Mouse (Mus musculus): ENCODE measurements at regions not wholly inside any gene's neighbourhood (a gene's known extent, or its start where the extent isn't known, plus 50 kb on each side); places are given as distances from the start of the nearest gene placed in this dataset.

- Histone ChIP-seq H3K4me2 (ENCODE audit: low read depth, low read length, severe bottlenecking) (no peak overlapping the region), H3K4me1 (replicated peaks; ENCODE audit: control insufficient read depth, insufficient read depth, low read length) (no peaks in the 10 kb centered on the region), H3K27ac (ENCODE audit: low read depth, low read length) (no peak overlapping the region), H3K9me3 (ENCODE audit: control insufficient read depth, low read length) (no peaks in the 10 kb centered on the region; the same call in 1 of the 2 replicates), H3K27me3 (ENCODE audit: control insufficient read depth, insufficient read depth, low read length) (no peaks in the 10 kb centered on the region), H3K4me3 (ENCODE audit: low read depth, low read length) (no peak overlapping the region), H3K9ac (ENCODE audit: low read length) (no peak overlapping the region), H3K36me3 (ENCODE audit: control insufficient read depth, insufficient read depth, low read length) (no peaks in the 10 kb centered on the region)
- ATAC-seq (replicated peaks; ENCODE audit: low FRiP score), result no peak
- DNase-seq (ENCODE audit: low spot score), result no peak
- WGBS, result 96% methylated on average over 7 of the region's 7 CpGs
These were observed 102.4 kb upstream of the Mrps10 start for GRCm38 (mm10) chr17:47266335-47266734.

GRCm38 (mm10) chr17:47262986-47263385, 105.7 kb upstream of the Mrps10 start:
- Histone ChIP-seq H3K4me2 (ENCODE audit: low read depth, low read length, severe bottlenecking) (no peak overlapping the region), H3K36me3 (ENCODE audit: control insufficient read depth, insufficient read depth, low read length) (no peaks in the 10 kb centered on the region)

GRCm38 (mm10) chr17:47262141-47262540, 106.5 kb upstream of the Mrps10 start:
- Histone ChIP-seq H3K9me3 (ENCODE audit: control insufficient read depth, low read length) (no peaks in the 10 kb centered on the region; the same call in 1 of the 2 replicates), H3K4me1 (replicated peaks; ENCODE audit: control insufficient read depth, insufficient read depth, low read length) (no peaks in the 10 kb centered on the region), H3K4me2 (ENCODE audit: low read depth, low read length, severe bottlenecking) (no peak overlapping the region), H3K27me3 (ENCODE audit: control insufficient read depth, insufficient read depth, low read length) (no peaks in the 10 kb centered on the region), H3K9ac (ENCODE audit: low read length) (no peak overlapping the region), H3K27ac (ENCODE audit: low read depth, low read length) (no peak overlapping the region), H3K36me3 (ENCODE audit: control insufficient read depth, insufficient read depth, low read length) (no peaks in the 10 kb centered on the region), H3K4me3 (ENCODE audit: low read depth, low read length) (no peak overlapping the region)
- 94% methylated on average over 5 of the region's 5 CpGs for WGBS
- ATAC-seq (replicated peaks; ENCODE audit: low FRiP score), result no peak
- DNase-seq (ENCODE audit: low spot score), result no peak

More at GRCm38 (mm10) chr17:47262986-47263385, 105.7 kb upstream of the Mrps10 start:
- 91% methylated on average over 9 of the region's 9 CpGs for WGBS
- ATAC-seq (replicated peaks; ENCODE audit: low FRiP score) (no peak), DNase-seq (ENCODE audit: low spot score) (no peak)
- Histone ChIP-seq H3K9ac (ENCODE audit: low read length) (no peak overlapping the region), H3K27ac (ENCODE audit: low read depth, low read length) (no peak overlapping the region), H3K9me3 (ENCODE audit: control insufficient read depth, low read length) (no peaks in the 10 kb centered on the region; the same call in 1 of the 2 replicates), H3K4me1 (replicated peaks; ENCODE audit: control insufficient read depth, insufficient read depth, low read length) (no peaks in the 10 kb centered on the region), H3K4me3 (ENCODE audit: low read depth, low read length) (no peak overlapping the region), H3K27me3 (ENCODE audit: control insufficient read depth, insufficient read depth, low read length) (no peaks in the 10 kb centered on the region)

GRCm38 (mm10) chr17:47260976-47261375, 107.7 kb upstream of the Mrps10 start:
- Histone ChIP-seq H3K4me2 (ENCODE audit: low read depth, low read length, severe bottlenecking) (no peak overlapping the region), H3K4me1 (replicated peaks; ENCODE audit: control insufficient read depth, insufficient read depth, low read length) (no peaks in the 10 kb centered on the region), H3K4me3 (ENCODE audit: low read depth, low read length) (no peak overlapping the region), H3K9me3 (ENCODE audit: control insufficient read depth, low read length) (no peaks in the 10 kb centered on the region), H3K27ac (ENCODE audit: low read depth, low read length) (no peak overlapping the region), H3K9ac (ENCODE audit: low read length) (no peak overlapping the region), H3K27me3 (ENCODE audit: control insufficient read depth, insufficient read depth, low read length) (no peaks in the 10 kb centered on the region), H3K36me3 (ENCODE audit: control insufficient read depth, insufficient read depth, low read length) (no peaks in the 10 kb centered on the region)
- DNase-seq (ENCODE audit: low spot score), result no peak
- 73% methylated on average over 4 of the region's 4 CpGs for WGBS
- ATAC-seq (replicated peaks; ENCODE audit: low FRiP score), result no peak

GRCm38 (mm10) chr17:47258296-47258695, 110.4 kb upstream of the Mrps10 start:
- WGBS, result 94% methylated on average over 2 of the region's 2 CpGs
- ATAC-seq (replicated peaks; ENCODE audit: low FRiP score) (no peak), DNase-seq (ENCODE audit: low spot score) (no peak)
- H3K9ac ChIP-seq (ENCODE audit: low read length), result no peak overlapping the region
- H3K36me3 ChIP-seq (ENCODE audit: control insufficient read depth, insufficient read depth, low read length), result no peaks in the 10 kb centered on the region
- no peaks in the 10 kb centered on the region for H3K27me3 ChIP-seq (ENCODE audit: control insufficient read depth, insufficient read depth, low read length)
- no peak overlapping the region for H3K4me2 ChIP-seq (ENCODE audit: low read depth, low read length, severe bottlenecking)
- no peaks in the 10 kb centered on the region for H3K9me3 ChIP-seq (ENCODE audit: control insufficient read depth, low read length)
- H3K27ac ChIP-seq (ENCODE audit: low read depth, low read length), result no peak overlapping the region
- no peaks in the 10 kb centered on the region for H3K4me1 ChIP-seq (replicated peaks; ENCODE audit: control insufficient read depth, insufficient read depth, low read length)
- no peak overlapping the region for H3K4me3 ChIP-seq (ENCODE audit: low read depth, low read length)

GRCm38 (mm10) chr17:47255209-47255608, 113.5 kb upstream of the Mrps10 start:
- H3K9me3 ChIP-seq (ENCODE audit: control insufficient read depth, low read length), result no peaks in the 10 kb centered on the region
- no peaks in the 10 kb centered on the region for H3K27me3 ChIP-seq (ENCODE audit: control insufficient read depth, insufficient read depth, low read length)
- WGBS, result 90% methylated on average over 8 of the region's 8 CpGs
- H3K4me3 ChIP-seq (ENCODE audit: low read depth, low read length), result no peak overlapping the region
- H3K36me3 ChIP-seq (ENCODE audit: control insufficient read depth, insufficient read depth, low read length), result no peaks in the 10 kb centered on the region; the same call in 1 of the 2 replicates
- DNase-seq (ENCODE audit: low spot score) (no peak), ATAC-seq (replicated peaks; ENCODE audit: low FRiP score) (no peak)
- no peak overlapping the region for H3K9ac ChIP-seq (ENCODE audit: low read length)
- H3K4me1 ChIP-seq (replicated peaks; ENCODE audit: control insufficient read depth, insufficient read depth, low read length), result no peaks in the 10 kb centered on the region
- H3K4me2 ChIP-seq (ENCODE audit: low read depth, low read length, severe bottlenecking), result no peak overlapping the region
- H3K27ac ChIP-seq (ENCODE audit: low read depth, low read length), result no peak overlapping the region

GRCm38 (mm10) chr17:47254026-47254425, 114.7 kb upstream of the Mrps10 start:
- no peaks in the 10 kb centered on the region for H3K27me3 ChIP-seq (ENCODE audit: control insufficient read depth, insufficient read depth, low read length)
- DNase-seq (ENCODE audit: low spot score), result no peak
- H3K9ac ChIP-seq (ENCODE audit: low read length), result no peak overlapping the region
- H3K9me3 ChIP-seq (ENCODE audit: control insufficient read depth, low read length), result no peaks in the 10 kb centered on the region
- no peak for ATAC-seq (replicated peaks; ENCODE audit: low FRiP score)
- WGBS, result 84% methylated on average over 11 of the region's 11 CpGs
- H3K4me2 ChIP-seq (ENCODE audit: low read depth, low read length, severe bottlenecking), result no peak overlapping the region
- H3K4me1 ChIP-seq (replicated peaks; ENCODE audit: control insufficient read depth, insufficient read depth, low read length), result no peaks in the 10 kb centered on the region
- H3K4me3 ChIP-seq (ENCODE audit: low read depth, low read length), result no peak overlapping the region
- H3K36me3 ChIP-seq (ENCODE audit: control insufficient read depth, insufficient read depth, low read length), result no peaks in the 10 kb centered on the region; the same call in 1 of the 2 replicates
- H3K27ac ChIP-seq (ENCODE audit: low read depth, low read length), result no peak overlapping the region

GRCm38 (mm10) chr17:47250001-47250400, 118.7 kb upstream of the Mrps10 start:
- H3K9ac ChIP-seq (ENCODE audit: low read length), result no peak overlapping the region
- no peaks in the 10 kb centered on the region for H3K9me3 ChIP-seq (ENCODE audit: control insufficient read depth, low read length)
- H3K36me3 ChIP-seq (ENCODE audit: control insufficient read depth, insufficient read depth, low read length), result no peaks in the 10 kb centered on the region; the same call in 1 of the 2 replicates
- 89% methylated on average over 4 of the region's 4 CpGs for WGBS
- H3K4me1 ChIP-seq (replicated peaks; ENCODE audit: control insufficient read depth, insufficient read depth, low read length), result no peaks in the 10 kb centered on the region
- H3K27me3 ChIP-seq (ENCODE audit: control insufficient read depth, insufficient read depth, low read length), result no peaks in the 10 kb centered on the region
- DNase-seq (ENCODE audit: low spot score), result no peak
- no peak overlapping the region for H3K4me3 ChIP-seq (ENCODE audit: low read depth, low read length)
- ATAC-seq (replicated peaks; ENCODE audit: low FRiP score), result no peak
- no peak overlapping the region for H3K27ac ChIP-seq (ENCODE audit: low read depth, low read length)
- H3K4me2 ChIP-seq (ENCODE audit: low read depth, low read length, severe bottlenecking), result no peak overlapping the region

GRCm38 (mm10) chr17:47249176-47249575, 119.5 kb upstream of the Mrps10 start:
- Histone ChIP-seq H3K4me2 (ENCODE audit: low read depth, low read length, severe bottlenecking) (no peak overlapping the region), H3K4me3 (ENCODE audit: low read depth, low read length) (no peak overlapping the region), H3K9ac (ENCODE audit: low read length) (no peak overlapping the region), H3K36me3 (ENCODE audit: control insufficient read depth, insufficient read depth, low read length) (no peaks in the 10 kb centered on the region; the same call in 1 of the 2 replicates), H3K27ac (ENCODE audit: low read depth, low read length) (no peak overlapping the region), H3K27me3 (ENCODE audit: control insufficient read depth, insufficient read depth, low read length) (no peaks in the 10 kb centered on the region), H3K4me1 (replicated peaks; ENCODE audit: control insufficient read depth, insufficient read depth, low read length) (no peaks in the 10 kb centered on the region), H3K9me3 (ENCODE audit: control insufficient read depth, low read length) (no peaks in the 10 kb centered on the region)
- WGBS, result 90% methylated on average over 9 of the region's 9 CpGs
- DNase-seq (ENCODE audit: low spot score) (no peak), ATAC-seq (replicated peaks; ENCODE audit: low FRiP score) (no peak)

All from forebrain, embryonic 11.5 days (tissue).